Mouse (Mus musculus) forelimb bud, embryonic 11.5 days (tissue): ENCODE measurements around the gene 4930544D05Rik.

Experiments
- DNase-seq: peaks from one replicate; pipeline ENCODE4 v3.0.0-alpha.2; 2012; ENCODE audit warnings: low read depth, low spot score

The 4930544D05Rik gene

DNA sequence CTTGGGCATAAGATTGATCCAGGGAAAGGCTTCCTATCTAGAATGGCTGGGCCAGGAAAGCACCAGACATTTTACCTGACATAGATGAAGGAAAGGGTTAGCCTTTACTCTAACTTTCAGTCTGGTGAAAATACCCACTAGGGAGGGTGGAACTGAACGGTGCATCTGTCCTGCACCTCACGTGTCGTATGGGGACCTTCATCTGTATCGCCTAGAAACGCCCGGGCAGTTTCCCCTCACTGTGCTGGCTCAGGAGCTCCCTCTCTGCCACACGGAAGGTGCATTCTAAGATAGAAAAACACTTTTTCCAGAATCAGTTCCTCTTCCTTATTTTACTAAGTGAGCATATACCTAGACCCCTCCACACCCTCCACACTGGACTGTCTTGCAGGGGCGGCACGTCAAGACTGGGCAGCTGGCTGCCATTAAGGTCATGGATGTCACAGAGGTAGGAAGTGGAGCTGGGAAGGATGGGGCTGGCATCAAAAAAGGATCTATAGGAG is 17.1 kb upstream of the 4930544D05Rik start:
- no peak for DNase-seq

DNA sequence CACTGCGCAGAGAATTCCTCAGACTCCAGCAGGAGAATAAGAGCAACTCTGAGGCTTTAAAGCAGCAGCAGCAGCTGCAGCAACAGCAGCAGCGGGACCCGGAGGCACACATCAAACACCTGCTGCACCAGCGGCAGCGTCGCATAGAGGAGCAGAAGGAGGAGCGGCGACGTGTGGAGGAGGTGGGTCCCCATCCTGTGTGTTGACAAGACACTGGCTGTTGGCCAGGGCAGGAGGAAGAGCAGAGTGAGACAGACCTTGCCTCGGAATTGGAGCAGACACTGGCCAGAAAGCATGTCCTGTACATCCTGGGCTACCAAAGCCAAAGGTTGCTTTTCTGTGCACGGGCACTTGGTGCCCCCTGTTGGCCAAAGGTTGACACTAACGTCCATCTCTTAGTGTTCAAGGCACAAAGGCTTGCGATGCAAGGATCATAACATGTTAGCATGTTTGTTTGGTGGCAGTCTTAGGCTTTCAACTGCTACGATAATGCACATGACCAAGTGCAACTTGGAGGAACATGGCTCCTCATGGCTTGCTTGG is 10.6 kb upstream of the 4930544D05Rik start:
- peak; percentile 72 for DNase-seq

DNA sequence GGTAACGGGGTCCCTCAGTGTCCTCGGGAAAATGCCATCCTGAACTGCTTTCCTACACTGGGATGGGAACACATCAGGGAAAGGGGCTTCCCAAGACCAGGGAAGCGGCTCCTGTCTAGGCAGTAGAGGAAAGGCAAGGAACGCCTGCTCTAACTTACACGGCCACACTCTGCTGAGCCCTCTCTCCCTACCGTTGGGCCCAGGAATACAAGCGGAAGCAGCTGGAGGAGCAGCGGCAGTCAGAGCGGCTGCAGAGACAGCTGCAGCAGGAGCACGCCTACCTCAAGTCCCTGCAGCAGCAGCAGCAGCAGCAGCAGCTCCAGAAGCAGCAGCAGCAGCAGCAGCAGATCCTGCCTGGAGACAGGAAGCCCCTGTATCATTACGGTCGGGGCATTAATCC is 8.9 kb upstream of the 4930544D05Rik start:
- DNase-seq = no peak

DNA sequence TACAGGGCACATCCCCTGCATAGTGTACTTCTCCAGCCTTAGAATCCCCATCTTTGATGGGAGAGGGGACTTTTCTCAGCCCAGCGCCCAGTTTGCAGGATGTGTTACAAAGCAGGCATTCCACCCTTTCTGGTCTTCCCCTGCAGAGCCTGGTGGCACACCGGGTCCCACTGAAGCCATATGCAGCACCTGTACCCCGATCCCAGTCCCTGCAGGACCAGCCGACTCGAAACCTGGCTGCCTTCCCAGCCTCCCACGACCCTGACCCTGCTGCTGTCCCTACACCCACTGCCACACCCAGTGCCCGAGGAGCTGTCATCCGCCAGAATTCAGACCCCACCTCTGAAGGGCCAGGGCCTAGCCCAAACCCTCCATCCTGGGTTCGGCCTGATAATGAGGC is 8.0 kb upstream of the 4930544D05Rik start:
- no peak for DNase-seq

DNA sequence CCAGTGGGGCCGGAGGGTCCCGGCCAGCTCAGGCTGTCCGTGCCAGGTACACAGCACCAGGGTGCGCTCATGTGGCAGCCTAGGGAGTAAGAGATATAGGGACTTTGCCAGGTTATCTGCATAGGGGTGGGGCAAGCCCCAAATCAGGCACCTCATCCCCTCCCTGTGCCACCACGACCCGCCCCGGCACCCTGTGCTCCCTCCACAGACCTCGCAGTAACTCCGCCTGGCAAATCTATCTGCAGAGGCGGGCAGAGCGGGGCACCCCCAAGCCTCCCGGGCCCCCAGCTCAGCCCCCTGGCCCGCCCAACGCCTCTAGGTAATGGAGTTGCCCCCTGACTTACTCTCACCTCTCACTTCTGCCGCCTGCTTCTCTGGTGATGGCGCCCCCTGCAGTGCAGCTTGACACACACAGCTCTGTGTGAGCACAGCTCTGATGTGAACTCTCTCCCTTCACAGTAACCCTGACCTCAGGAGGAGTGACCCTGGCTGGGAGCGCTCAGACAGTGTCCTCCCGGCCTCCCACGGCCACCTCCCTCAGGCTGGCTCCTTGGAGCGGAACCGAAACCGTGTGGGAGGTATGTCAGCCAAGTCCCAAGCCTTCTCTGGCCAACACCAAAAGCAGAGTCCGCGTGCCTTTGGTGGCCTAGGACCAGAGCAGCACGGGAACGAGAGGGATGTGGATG is 7.1 kb upstream of the 4930544D05Rik start:
- DNase-seq = no peak

DNA sequence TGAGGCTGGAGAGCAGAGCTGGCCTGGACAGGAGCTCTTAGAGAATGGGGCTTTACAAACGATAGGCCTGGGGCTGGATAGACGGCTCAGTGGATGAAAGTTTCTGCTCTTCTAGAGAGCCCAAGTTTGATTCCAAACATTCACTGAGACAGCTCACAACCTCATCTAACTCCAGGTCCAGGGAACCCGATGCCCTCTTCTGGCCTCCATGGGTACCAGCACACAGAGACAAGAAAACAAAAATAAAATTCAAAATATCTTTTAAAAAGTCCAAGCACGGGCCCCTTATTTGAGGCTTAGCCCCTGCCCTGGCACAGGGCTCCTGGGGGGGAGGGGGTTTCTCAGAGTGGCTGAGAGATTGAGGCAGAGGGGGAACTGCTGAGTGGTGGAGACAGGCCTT is 4.9 kb upstream of the 4930544D05Rik start:
- DNase-seq = no peak

DNA sequence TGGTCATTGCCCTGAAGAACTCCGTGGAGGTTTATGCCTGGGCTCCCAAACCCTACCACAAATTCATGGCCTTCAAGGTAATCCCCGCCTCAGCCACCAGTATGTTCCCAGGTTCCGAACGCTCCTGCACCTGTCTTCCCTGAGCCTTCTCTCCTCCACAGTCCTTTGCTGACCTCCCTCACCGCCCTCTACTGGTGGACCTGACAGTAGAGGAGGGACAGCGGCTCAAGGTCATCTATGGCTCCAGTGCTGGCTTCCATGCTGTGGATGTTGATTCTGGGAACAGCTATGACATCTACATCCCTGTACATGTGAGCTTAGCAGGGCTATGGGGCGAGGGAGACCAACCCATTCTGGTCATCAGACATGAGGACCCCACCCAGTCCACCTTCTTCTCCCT is 3.1 kb upstream of the 4930544D05Rik start:
- no peak for DNase-seq

DNA sequence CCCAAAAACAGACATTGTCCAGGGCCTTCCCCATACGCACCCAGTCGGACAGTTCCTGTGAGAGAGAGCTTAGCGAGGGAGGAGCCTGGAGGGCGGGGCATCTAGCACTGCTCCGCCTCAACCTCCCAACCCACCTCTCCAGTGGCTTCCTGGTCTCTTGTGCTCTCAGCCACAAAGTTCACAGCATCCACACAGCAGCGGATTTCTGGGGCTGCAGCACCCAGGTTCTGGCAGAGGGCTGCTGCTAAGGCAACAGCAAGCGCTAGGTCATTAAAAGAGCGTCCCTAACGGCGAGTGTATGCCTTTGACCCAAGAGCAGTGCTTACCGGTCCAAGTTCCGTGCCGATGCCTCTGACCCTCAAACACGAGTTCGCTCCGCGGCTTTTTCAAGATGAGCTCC is 574 bp upstream of the 4930544D05Rik start:
- peak; percentile 27 for DNase-seq

DNA sequence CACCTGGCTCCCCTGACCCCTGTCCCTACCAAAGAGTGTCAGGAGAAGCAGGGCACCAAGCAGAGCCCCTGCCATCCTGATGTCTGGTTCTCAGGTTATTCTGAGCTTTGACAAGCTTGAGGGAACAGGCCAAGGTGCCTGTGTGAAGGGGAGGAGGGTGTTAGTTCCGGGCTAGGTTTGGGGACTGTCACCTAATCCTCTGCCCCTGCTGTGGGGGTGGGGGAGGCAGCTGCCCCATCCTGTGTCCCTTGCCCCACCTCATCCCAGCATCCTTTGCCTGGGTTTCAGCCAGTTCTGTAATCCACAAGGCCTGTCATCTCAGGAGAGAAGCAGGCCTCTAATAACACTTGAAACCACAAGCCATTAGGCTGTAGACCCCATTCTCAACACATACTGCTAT is 3.5 kb downstream of the 4930544D05Rik start, which contains the start of gene Chrne:
TSS of gene Chrne (minus strand) at position 116 of the 400 bp plus-strand sequence.
- DNase-seq = no peak

DNA sequence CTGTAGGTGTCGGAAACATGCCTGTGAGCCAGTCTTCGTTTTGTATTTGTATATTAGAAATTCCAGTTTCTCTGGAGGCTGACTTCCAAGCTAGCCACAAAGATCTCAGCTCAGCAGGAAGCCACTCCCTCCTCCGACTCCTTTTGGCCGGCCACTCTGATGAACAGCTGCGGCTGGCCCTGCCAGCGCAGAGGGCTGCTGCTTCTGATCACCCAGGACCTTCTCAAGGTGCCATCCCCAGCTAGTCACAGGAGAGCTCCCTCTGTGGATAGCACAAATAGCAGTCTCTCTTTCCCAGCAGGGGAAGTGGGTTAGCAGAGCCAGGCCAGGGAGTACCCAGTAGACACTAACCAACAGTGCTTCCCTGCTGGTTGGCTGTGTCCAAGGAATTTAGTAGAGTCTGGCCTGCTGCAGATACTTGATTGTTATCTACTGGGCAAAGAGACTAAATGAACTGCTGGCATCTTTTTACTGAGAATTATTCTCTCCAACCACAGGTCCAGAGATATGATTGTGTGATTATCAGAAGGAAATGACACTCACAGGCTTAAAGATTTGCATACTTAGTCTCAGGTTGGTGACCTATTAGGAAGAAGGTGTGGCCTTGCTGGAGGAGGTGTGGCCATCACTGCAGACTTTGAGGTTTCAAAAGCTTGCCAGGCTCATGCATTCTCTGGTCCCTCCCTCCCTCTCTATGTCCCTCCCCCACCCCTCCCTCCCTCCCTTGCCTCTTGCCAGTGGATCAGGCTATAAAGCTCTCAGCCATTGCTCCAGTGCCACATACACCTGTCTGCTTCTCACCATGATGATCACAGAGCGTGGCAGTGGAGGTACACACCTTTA is 6.5 kb downstream of the 4930544D05Rik start:
- DNase-seq = no peak

DNA sequence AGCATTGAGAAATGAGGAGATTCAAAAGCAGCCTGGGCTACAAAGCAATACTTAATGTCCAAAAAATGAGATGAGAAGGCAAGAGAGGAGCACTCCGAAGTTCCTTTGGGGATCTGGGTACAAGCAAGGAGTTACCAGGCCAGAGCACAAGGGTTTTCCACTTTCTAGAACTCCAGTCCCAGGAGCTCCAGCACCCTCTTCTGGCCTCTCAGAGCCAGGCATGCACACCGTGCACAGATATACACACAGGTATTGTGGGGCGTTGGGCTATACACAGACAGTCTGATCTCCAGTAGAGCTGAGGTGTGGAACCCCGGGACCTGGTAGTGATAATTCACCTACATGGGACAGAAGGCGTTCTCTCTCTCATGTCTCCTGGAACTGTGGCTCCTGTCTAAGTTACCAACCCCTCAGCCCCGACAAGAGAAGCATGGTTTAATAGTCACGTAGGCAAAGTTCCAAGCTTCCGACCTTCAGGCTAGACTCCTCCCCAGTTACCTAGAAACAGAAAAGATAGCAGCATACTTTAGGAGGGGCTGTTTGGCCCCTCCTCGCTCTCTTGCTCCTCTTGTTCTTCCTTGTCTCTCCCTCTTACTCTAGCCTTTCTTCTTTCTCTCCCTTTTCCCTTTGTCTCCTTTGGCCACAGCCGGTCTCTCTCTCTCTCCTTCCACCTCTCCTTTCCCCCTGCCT is 7.5 kb downstream of the 4930544D05Rik start:
- no peak for DNase-seq

DNA sequence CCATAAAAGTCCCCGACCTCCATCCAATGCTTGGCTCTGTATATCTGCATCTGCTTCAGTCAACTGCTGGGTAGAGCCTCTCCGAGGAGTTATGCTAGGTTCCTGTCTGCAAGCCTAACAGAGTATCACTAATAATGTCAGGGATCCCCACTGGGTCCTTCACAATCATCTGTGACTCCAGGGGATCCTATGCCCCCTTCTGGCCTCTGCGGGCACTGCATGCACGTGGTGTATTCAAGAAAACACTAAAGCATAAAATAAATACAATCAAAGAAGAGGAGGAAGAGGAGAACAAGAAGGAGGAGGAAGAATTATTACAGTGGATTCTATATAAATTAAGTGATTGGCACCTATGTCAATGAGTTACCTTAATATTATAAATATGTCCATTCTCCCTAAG is 9.8 kb downstream of the 4930544D05Rik start:
- peak; percentile 46 for DNase-seq

DNA sequence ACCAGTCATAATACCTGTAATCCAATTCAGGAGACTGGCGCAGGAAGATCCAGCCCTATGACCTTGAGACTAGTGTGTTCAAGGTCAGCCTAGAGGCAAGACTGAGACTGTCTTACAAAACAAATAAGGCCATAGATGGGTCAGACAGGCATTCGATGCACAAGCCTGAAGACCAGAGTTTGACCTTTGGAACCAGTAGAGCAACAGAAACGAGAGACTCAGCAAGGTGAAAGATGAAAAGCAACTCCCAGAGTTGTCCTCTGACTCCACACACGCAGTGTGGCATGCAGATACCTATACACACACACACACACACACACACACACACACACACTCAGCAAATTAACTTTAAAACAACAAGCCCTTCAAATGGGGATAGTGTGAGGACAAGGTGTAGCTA is 11.2 kb downstream of the 4930544D05Rik start:
- no peak for DNase-seq

DNA sequence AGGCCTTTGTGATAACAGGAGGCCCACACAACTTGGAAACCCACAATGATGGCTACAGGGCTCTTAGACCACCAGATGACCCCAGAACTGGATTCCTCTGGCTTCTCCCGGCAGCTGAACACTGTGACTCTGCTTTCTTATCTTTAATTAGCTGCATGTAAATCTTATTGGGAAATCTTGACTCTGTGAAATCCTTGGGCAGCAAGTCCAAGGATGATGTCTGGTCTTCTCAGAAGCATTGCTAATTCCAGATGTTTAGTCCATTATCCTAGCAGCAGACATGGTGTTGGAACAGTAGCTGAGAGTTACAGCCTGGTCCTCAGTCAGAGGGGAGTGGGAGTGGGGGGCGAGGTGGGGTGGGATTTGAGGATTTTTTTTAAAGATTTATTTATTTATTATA is 12.8 kb downstream of the 4930544D05Rik start:
- no peak for DNase-seq

DNA sequence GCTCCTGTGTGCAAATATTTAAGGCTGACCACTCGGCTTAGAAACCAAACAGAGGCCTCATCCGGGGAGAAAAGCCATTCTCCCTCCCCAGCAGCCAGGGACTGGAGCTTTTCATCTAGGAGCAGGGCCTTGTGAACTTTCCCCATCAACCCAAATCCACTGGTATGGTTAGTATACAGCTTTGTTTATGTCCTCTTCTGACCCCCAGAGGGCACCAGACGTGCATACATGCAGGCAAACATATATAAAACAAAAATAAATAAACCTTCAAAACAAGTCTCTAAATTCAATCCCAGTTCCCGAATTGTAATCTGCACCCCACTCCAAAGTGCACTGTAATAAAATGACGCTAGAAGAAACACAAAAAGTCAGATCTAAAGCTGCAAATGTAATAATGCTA is 13.9 kb downstream of the 4930544D05Rik start:
- DNase-seq = no peak

DNA sequence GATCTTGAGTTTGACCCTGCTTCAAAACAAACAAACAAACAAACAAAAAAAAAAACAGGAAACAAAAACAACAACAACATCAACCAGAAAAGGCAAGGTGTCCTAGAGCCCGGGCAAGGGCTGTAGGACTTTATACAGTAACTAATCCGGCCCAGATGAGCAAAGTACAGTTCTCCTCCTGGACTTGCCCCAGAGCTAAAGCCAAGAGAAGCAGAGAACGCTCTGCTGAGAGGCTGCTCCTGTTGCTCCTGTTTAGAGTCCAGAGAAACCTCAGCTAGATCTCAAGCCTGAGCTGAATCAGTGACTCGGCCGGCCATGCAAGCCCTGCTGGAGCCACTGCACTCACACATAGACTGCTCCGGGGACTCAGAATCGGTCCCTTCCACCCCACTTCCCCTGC is 14.5 kb downstream of the 4930544D05Rik start:
- no peak for DNase-seq

DNA sequence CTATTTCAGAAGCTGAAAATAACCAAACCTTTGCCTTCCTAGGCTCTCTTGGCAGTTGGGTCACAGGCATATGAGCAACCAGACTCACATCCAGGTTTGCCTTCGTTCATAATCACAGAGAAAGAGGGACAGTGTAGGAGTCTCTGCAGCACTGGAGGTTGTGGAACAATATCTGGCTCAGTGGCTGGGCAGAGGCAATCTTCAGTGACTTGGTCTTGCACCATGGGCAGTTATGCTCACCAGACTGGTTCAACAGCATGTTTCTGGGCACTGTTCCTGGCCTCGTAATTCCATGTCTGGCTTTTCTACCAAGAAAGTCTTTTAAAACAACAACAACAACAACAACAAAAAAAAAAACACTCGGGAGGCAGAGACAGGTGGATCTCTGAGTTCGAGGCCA is 20.0 kb downstream of the 4930544D05Rik start:
- no peak for DNase-seq

DNA sequence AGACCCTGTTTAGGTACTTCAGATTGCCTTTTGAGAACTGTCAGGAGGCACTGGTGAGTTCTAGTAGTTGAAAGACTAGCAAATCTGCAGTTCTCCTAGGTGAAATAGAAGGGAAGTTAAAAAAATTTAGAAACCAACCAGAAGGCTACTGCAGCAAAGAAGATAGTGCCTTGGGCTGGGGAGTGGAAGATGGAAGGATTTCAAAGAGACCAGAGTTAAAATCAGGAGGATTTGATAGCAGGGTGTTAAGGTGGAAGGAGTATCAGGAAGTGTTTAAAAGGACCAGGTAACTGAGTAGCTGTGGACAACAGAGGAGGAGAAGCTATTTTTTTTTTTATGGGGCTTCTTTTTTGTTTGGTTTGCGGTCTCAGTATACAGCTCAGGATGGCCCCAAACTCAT is 22.1 kb downstream of the 4930544D05Rik start:
- DNase-seq = no peak

DNA sequence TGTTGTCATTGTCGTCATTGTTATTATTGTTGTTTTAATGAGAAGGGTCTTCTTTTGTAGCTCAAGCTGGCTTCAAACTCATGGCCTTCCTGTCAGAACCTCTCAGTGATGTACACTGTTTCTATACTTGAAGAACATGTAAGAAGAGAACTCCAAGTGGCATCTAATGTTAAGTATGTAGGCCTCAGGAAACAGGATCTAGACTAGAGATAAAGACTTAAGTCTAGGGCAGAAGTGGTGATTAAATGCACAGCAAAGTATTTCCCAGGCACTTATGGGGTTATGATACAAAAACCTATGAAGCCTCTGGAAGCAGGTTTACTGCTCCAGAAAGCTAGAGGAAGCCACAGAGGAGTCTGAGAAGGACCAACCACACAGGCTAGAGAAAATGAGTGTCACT is 22.6 kb downstream of the 4930544D05Rik start:
- DNase-seq = no peak

DNA sequence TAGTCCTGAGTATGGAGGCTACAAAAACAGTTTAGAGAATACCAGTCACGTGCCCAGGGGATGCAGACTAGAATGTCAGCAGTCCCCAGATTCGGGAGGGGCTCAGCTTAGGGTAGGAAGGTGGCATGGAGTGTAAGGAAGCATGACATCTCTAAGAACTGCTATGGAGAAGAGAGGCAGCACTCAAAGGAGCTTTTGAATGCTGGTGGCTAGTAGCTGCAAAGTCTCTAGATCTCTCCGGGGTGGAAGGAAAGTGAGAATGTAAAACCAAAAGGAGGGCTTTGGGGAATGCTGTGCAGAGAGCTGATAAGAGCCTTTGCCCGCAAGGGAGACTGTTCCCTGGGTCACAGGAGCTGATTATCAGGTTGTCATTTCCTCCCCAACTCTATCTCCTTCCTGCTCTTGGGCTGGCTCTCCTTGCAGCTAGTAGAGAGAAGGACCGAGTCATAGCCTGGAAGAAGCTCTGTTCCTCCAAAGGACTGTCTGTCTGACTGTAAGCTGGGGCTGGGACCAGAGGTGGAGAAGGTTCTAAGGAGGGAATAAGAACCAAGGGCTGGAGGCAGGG is 23.1 kb downstream of the 4930544D05Rik start, which contains the start of gene Gp1ba:
TSS of gene Gp1ba (plus strand) at position 409 of the 565 bp plus-strand sequence.
- DNase-seq = no peak

DNA sequence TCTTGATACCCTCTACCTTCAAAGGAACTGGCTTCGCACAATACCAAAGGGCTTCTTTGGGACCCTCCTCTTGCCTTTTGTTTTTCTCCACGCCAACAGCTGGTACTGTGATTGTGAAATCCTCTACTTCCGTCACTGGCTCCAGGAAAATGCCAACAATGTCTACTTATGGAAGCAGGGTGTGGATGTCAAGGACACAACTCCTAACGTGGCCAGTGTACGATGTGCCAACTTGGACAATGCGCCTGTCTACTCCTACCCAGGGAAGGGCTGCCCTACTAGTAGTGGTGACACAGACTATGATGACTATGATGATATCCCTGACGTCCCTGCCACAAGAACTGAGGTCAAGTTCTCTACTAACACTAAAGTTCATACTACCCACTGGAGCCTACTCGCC is 24.3 kb downstream of the 4930544D05Rik start:
- DNase-seq = no peak

DNA sequence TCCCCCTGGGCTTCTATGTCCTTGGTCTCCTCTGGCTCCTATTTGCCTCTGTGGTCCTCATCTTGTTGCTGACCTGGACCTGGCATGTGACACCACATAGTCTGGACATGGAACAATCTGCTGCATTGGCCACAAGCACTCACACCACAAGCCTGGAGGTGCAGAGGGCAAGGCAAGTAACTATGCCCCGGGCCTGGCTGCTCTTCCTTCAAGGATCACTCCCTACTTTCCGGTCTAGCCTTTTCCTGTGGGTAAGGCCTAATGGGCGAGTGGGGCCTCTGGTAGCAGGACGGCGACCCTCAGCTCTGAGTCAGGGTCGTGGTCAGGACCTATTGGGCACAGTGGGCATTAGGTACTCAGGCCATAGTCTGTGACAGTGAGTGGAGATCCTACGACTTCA is 25.6 kb downstream of the 4930544D05Rik start:
- no peak for DNase-seq
